Mouse (Mus musculus): ENCODE results near the gene Aaed1. TPM values are rescaled to one million over a fixed set of nuclear protein-coding genes. Genes with fewer than 3 reads are reported as not detected.

Aaed1 gene
- total RNA-seq (2021), result 10 to 100 TPM; 42.7 to 43.8 TPM
- long read RNA-seq, experiment 1, transcript Aaed1-207 (6 exons, 3,011 nt), result major isoform, 15 of 31 reads
- long read RNA-seq, experiment 1, partial matches to known transcripts, result 1 of 31 reads
- long read RNA-seq, experiment 1, other reads (novel, unspliced or antisense), result 12 of 31 reads
- long read RNA-seq, experiment 2, transcript Aaed1-207 (6 exons, 3,011 nt), result major isoform, 42 of 58 reads
- long read RNA-seq, experiment 2, partial matches to known transcripts, result 6 of 58 reads
- long read RNA-seq, experiment 2, other reads (novel, unspliced or antisense), result 7 of 58 reads

GRCm38 (mm10) chr13:64312024-64312915 lies at the start of gene Aaed1:
Gene Aaed1 (minus strand): TSS chr13:64312710.
- DNase-seq (ENCODE audit: low spot score in 2 of 2), result peak; percentile 90 to 93

GRCm38 (mm10) chr13:64362139-64362538 lies 49.6 kb upstream of the Aaed1 start:
- no peak for DNase-seq (ENCODE audit: low spot score in 2 of 2)

- no peak for DNase-seq (ENCODE audit: low spot score in 2 of 2)
Measured at GRCm38 (mm10) chr13:64361020-64361419, 48.5 kb upstream of the Aaed1 start.

GRCm38 (mm10) chr13:64359702-64360101 lies 47.2 kb upstream of the Aaed1 start:
- DNase-seq (ENCODE audit: low spot score in 2 of 2), result no peak

GRCm38 (mm10) chr13:64358476-64358875 lies 46.0 kb upstream of the Aaed1 start:
- DNase-seq (ENCODE audit: low spot score in 2 of 2), result no peak

GRCm38 (mm10) chr13:64357389-64357788 lies 44.9 kb upstream of the Aaed1 start:
- no peak for DNase-seq (ENCODE audit: low spot score in 2 of 2)

- DNase-seq (ENCODE audit: low spot score in 2 of 2), result no peak
Measured at GRCm38 (mm10) chr13:64349474-64349873, 37.0 kb upstream of the Aaed1 start.

GRCm38 (mm10) chr13:64344082-64344501 lies 31.6 kb upstream of the Aaed1 start:
- no peak for DNase-seq (ENCODE audit: low spot score in 2 of 2)

- no peak for DNase-seq (ENCODE audit: low spot score in 2 of 2)
Measured at GRCm38 (mm10) chr13:64343598-64343997, 31.1 kb upstream of the Aaed1 start.

- no peak for DNase-seq (ENCODE audit: low spot score in 2 of 2)
Measured at GRCm38 (mm10) chr13:64335546-64336132, 23.1 kb upstream of the Aaed1 start.

- DNase-seq (ENCODE audit: low spot score in 2 of 2), result no peak
Measured at GRCm38 (mm10) chr13:64333102-64333501, 20.6 kb upstream of the Aaed1 start.

GRCm38 (mm10) chr13:64332321-64332720 lies 19.8 kb upstream of the Aaed1 start:
- no peak for DNase-seq (ENCODE audit: low spot score in 2 of 2)

- DNase-seq (ENCODE audit: low spot score in 2 of 2), result no peak
Measured at GRCm38 (mm10) chr13:64322561-64323281, 10.2 kb upstream of the Aaed1 start.

GRCm38 (mm10) chr13:64320334-64320733 lies 7.8 kb upstream of the Aaed1 start:
- no peak for DNase-seq (ENCODE audit: low spot score in 2 of 2)

- DNase-seq (ENCODE audit: low spot score in 2 of 2), result no peak
Measured at GRCm38 (mm10) chr13:64319782-64320181, 7.3 kb upstream of the Aaed1 start.

GRCm38 (mm10) chr13:64318355-64318754 lies 5.8 kb upstream of the Aaed1 start:
- no peak for DNase-seq (ENCODE audit: low spot score in 2 of 2)

- DNase-seq (ENCODE audit: low spot score in 2 of 2), result no peak
Measured at GRCm38 (mm10) chr13:64315483-64316050, 3.1 kb upstream of the Aaed1 start.

GRCm38 (mm10) chr13:64314041-64314440 lies 1.5 kb upstream of the Aaed1 start:
- no peak for DNase-seq (ENCODE audit: low spot score in 2 of 2)

- no peak for DNase-seq (ENCODE audit: low spot score in 2 of 2)
Measured at GRCm38 (mm10) chr13:64312916-64313289, 393 bp upstream of the Aaed1 start.

- no peak for DNase-seq (ENCODE audit: low spot score in 2 of 2)
Measured at GRCm38 (mm10) chr13:64311266-64311665, 1.2 kb downstream of the Aaed1 start.

- DNase-seq (ENCODE audit: low spot score in 2 of 2), result no peak
Measured at GRCm38 (mm10) chr13:64310585-64310984, 1.9 kb downstream of the Aaed1 start.
